In the genomic region with DNA sequence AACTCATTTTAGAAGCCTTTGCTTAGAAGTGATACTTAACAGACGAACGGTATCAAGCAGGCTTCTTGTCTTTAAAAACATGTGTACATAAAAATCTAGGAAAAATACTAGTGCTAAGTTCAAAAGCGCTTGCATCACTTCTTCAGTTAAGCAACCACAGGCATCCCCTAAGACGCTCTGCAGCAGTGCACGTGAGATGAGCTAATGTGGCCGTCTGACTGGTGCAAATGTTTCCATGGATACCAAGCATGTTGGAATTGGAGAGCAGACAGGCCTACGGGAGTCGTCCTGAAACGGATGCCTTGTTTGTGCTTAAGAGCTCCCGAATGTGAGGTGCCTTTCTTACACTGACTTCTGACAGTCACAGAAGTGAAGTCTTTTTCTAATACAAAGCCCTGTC, we compare ENCODE assay signal across 7 mouse cellular contexts. TPM values are rescaled to one million over a fixed set of nuclear protein-coding genes. Genes with fewer than 3 reads are reported as not detected.
DNase-seq lines count a peak whose midpoint lies in the region; ATAC-seq lines count a peak whose summit lies in the region.

No protein-coding gene starts in this region.

- no peaks in the 10 kb centered on the region for H3K27me3 ChIP-seq in liver, embryonic 11.5 days (replicated peaks; ENCODE audit: control insufficient read depth, insufficient read depth, low read length)

- H3K9me3 ChIP-seq in liver, embryonic 11.5 days (ENCODE audit: control insufficient read depth, low read length) = peaks cover 2% of the 10 kb centered on the region; the same call in 1 of the 2 replicates

- no peaks in the 10 kb centered on the region for H3K36me3 ChIP-seq in liver, embryonic 11.5 days (ENCODE audit: control insufficient read depth, insufficient read depth, low read length)

- no peak overlapping the region for H3K4me2 ChIP-seq in liver, embryonic 11.5 days

- H3K27ac ChIP-seq in liver, embryonic 11.5 days (ENCODE audit: low read depth, low read length) = no peak overlapping the region

- H3K4me3 ChIP-seq in liver, embryonic 11.5 days (ENCODE audit: low read depth, low read length) = no peak overlapping the region

- ATAC-seq in liver, embryonic 11.5 days (replicated peaks; ENCODE audit: low FRiP score) = no peak

- no peak overlapping the region for H3K9ac ChIP-seq in liver, embryonic 11.5 days (ENCODE audit: low read depth, low read length)

- 74% methylated on average over 10 of the region's 10 CpGs for WGBS in liver, embryonic 11.5 days

- H3K4me1 ChIP-seq in liver, embryonic 11.5 days (replicated peaks; ENCODE audit: control insufficient read depth, insufficient read depth, low read length) = no peaks in the 10 kb centered on the region

- intact Hi-C loops in left cerebral cortex, postnatal 14 days (cut with DNase I) = no loop called here
- intact Hi-C loops in heart, postnatal 10 days (cut with DNase I) = no loop called here

- peak; percentile 70 to 88 for DNase-seq in left cerebral cortex, postnatal 14 days (ENCODE audit: low spot score in 2 of 2)
- no peak for DNase-seq in left cerebral cortex, adult 11 months (ENCODE audit: low spot score)
- peak; percentile 72 for DNase-seq in embryo, embryonic 11 days
- DNase-seq in heart, postnatal 10 days = peak; percentile 44 to 59
- peak; percentile 72 for DNase-seq in mesoderm, embryonic 11.5 days (ENCODE audit: low read depth, low spot score)
- DNase-seq in thymus, postnatal 10 days (ENCODE audit: low spot score in 2 of 2) = no peak
- no peak for DNase-seq in liver, embryonic 11.5 days (ENCODE audit: low spot score)

RNA-seq across cellular contexts. Expression of a gene that starts 27.9 kb away (rescaled TPM):
- total RNA-seq in left cerebral cortex, postnatal 14 days (2021) = 10 to 100 TPM; 36.1 to 39.2 TPM
- total RNA-seq in heart, postnatal 10 days (2021) = 10 to 100 TPM; 35.6 to 39.4 TPM
- polyA plus RNA-seq in liver, embryonic 11.5 days (2014; fragmentation: Nextera tagmentation; extraction: Ambion mirVana) = 28.4 and 29.3 TPM in 2 replicates

Comparison
In these comparisons a context has a peak if more than half of its experiments do, and no peak if none do; other contexts are left out.
1. DNase-seq: peak in left cerebral cortex, postnatal 14 days (2 of 2), embryo, embryonic 11 days (single experiment), heart, postnatal 10 days (2 of 2) and mesoderm, embryonic 11.5 days (single experiment); none in left cerebral cortex, adult 11 months (single experiment), thymus, postnatal 10 days (0 of 2) and liver, embryonic 11.5 days (single experiment).